Mouse (Mus musculus) ovary, postnatal 14 days (tissue): ENCODE results near the gene Ralgapa2.

ENCODE experiments used
- DNase-seq: peaks from one replicate; pipeline ENCODE4 v3.0.0; 2022; ENCODE audit warnings: low spot score

The Ralgapa2 gene

GRCm38 (mm10) chr2:146511911-146512580, at the start of gene Ralgapa2:
Gene Ralgapa2 (minus strand): TSS chr2:146512344.
- DNase-seq = peak; percentile 95

DNA sequence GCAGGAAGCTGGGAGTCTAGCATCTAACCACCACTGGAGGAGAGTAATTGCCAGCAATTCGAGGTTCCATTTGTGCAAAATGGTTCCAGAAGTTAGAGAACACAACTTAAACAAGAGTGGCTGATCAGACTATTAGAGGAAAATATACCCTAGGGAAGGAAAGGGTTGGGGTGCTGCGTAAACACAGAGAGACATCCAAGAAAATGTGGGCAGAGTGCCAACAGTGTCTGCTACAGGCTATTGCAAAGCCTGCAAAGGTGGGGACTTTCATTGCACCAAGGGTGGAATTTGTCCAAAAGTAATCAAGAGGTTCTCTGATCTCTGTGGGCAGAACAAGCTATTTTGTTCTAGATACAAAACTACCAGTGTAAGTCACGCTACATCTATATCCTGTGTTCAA, 49.4 kb upstream of the Ralgapa2 start:
- no peak for DNase-seq

GRCm38 (mm10) chr2:146560633-146561043, 48.5 kb upstream of the Ralgapa2 start:
- no peak for DNase-seq

DNA sequence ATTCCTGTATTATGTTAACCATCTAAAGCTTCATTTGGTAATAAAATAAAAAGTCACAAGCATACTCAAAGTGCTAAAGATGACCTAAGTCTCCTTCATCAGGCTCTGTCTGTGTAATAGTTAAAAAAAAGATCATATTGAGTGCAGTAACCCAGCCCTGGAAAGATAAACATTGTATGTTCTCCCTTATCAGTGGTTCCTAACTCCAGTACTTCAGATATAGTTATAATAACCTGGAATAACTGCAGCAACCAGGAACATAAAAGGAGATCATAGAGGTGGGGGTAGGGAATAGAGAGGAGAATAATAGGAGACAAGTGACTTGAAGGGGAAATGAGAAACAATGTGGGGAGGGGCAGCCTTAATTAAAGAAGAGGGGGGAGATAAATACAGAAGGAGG, 44.0 kb upstream of the Ralgapa2 start:
- DNase-seq = no peak

DNA sequence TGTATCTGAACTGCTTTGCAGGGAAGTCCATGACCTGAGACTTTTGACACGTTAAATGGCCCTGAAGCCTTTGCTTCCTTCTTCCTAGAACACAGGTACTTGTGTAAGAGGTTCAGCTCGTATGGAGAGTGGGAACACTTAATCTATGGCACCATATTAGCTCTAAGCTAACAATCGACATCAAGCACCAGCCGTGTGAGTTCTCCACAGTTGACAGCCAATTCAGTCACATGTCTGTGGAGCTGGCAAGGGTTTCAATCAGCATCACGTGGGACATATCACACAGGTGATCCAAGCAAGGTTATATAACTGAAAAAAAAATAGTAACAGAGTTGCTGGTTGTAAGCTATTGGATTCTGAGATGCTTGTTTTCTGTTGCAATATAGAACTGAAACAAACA, 43.2 kb upstream of the Ralgapa2 start:
- DNase-seq = no peak

DNA sequence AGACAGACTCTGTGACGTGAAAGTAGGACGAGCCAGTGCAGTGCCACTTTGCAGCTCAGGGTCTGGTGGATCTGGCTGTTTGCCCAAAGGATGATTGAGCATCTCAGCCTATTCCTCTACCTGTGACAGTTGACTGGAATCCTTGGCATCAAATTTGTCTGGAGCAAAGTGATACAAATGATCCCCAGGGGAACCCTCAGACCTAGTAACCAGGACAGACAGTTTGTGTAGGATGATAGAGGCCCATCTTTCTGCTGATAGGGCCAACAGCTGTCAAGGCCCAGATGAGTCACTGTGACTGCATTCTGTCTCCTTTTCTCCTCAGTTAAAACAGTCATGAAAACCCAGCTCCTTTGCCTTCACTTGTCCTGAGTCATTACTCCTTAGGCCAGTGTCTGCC, 41.6 kb upstream of the Ralgapa2 start:
- no peak for DNase-seq

- no peak for DNase-seq
Observed at GRCm38 (mm10) chr2:146551818-146552217, 39.7 kb upstream of the Ralgapa2 start.

DNA sequence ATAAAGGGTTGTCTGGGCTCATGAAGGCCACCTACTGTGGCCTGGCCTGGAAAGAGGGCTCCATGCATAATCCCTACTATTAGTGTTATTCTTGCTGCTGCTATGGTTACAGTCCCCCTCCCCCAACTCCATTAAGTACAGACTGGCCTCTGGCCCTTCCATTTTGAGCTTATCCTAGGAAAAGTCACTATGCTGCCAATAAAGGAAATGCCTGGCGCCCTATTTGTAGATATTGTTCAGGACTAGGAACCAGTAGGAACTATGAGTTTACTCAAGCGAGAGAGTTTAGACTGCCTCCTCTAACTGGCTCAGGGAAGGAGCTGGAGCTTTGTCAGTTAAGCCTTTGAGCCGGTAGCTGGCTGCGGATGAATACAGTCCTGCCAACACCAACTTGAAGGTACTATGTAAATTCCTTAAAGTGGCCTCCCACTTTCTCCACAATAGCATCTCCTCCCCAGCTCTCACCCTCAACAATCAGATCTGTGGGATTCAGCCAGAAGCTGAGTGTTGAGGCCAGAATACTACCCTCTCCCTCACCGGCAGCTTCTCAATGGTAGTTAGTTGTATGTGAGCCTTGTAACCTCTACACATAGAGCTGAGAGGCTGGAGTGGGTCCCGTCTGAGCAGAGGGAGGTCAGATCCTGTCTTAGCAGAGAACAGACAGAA, 37.1 kb upstream of the Ralgapa2 start:
- no peak for DNase-seq

DNA sequence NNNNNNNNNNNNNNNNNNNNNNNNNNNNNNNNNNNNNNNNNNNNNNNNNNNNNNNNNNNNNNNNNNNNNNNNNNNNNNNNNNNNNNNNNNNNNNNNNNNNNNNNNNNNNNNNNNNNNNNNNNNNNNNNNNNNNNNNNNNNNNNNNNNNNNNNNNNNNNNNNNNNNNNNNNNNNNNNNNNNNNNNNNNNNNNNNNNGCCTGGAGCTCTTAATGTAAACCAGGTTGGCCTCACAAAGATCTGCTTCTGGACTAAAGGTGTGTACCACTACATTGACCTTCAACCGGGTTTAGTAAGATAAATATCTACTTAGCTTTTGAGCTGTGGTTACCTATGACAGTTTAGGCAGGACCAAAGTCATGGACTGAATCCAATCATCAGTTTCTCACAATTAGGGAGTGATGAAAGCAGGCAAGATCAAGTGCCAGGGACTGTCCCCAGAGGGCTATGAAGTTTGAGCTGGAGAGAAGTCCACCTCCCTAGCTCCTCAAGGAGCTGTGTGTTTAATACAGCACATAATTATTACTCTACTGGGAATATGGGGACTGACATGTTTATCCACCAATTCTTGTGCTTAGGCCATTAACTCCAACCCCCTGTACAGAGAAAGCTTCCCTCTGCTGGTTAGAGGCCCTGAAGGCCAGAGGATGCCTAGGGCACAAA, 32.1 kb upstream of the Ralgapa2 start:
- DNase-seq = no peak

DNA sequence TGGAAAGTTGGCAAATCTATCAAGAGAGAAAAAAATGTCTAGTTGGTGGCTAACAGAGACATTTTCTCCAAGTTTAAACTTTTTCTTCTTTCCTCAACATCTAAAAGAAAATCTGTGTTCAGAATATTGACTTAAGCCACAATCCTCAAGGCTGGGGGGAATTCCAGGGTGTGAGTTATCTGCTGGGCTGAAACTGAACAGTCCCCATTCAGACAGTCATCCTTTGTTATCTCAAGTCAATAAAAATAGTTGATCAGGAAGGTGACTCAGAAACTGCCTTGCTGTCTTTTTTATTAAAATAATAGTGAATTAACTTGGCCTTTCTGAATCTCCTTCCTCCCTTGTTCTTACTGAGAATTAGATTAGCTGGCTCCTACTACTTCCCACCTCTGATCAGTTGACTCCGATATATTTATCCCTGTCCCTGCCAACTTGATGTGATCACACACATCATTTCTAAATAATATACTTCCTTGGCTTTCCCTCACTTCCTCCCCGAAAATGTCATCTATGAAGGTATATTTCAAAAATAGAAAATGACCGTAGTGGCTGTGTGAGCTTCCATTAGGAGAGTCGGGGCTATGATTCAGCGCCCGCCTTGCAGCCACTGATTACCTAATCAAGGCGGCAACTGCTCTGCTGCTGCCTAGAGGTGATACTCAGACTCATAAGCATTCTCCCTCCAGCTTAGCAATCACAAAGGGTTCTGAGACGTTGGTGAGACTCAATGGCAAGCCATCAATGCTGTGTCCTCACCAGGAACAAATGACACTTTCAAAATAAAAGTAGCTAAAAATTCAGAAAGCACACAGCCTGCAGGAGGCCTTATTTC, 21.2 kb upstream of the Ralgapa2 start:
- DNase-seq = no peak

DNA sequence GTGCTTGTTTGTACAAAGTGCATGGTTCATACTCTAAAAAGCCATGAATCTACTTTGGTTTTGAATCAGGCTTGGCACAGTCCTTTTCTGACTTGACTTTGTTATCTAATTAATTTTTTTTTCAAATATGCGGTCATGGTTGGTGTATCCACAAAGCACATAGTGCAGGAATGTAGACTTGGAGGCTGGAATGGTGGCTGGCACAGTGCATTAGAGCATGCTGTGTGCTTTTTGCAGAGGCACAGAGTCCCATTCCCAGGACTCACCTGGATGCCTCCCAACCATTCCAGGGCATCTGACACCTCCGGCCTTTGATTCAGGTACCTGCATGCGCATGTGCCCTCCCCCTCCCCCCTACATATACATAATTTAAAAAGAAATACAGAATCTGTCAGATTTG, 20.3 kb upstream of the Ralgapa2 start:
- no peak for DNase-seq

DNA sequence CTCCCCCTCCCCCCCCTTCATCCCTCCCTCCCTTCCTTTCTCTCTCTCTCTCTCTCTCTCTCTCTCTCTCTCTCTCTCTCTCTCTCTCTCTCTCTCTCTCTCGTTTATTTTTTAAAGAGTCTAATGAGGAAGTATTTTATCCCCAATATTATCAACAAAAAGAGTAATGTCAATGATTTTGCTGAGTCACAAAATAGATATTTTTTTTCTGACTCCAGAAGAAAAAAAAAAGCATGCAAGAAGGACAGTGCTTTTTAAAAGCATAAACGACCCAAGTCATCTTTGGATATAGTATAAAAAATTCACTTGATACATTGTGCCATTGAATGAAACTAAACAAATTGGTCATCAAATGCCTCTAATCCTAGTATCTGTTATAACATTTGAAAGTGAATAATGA, 13.3 kb upstream of the Ralgapa2 start:
- no peak for DNase-seq

- no peak for DNase-seq
Observed at GRCm38 (mm10) chr2:146524685-146525415, 12.7 kb upstream of the Ralgapa2 start.

DNA sequence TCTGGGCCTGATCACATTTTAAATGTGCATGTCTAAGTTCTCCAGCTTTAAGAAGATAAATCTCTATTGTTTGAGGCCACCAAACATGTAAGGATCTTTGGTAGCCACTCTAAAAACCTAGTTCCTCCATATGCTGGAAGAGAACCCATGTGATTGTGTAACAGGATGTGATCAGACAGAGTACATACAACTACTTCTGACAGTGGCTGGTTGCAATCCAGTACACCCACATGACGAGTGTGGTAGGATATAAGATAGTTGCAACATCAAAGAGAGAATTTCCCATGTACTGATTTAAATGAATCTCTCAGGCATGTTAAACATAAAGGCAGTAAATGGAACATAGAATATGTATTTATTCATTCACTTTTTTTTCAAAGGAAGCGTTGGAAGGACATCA, 4.8 kb upstream of the Ralgapa2 start:
- DNase-seq = no peak

GRCm38 (mm10) chr2:146515081-146515480, 2.9 kb upstream of the Ralgapa2 start:
- DNase-seq = no peak

- DNase-seq = no peak
Observed at GRCm38 (mm10) chr2:146512581-146512920, 407 bp upstream of the Ralgapa2 start.

DNA sequence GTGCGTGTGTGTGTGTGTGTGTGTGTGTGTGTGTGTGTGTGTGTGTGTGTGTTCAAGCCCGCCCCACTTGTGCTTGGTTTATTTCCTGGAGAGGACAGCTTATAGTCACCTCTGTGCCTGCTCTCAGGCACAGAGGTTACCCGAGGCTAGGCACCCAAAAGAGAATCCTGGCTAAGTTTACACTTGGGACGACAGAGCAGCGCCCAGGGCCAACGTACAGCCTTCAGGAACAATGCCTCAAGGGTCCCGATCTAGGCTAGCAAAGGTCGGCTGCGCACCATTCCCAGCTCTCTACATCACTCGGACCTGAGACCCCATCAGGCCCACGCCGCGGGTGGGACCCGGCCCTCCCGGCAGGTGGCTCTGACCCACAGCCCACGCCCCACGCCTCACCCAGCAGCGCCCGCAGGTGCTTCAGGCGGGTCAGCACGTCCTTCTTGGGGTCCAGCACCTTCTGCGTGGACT, 711 bp downstream of the Ralgapa2 start:
- DNase-seq = no peak

GRCm38 (mm10) chr2:146510780-146511179, 1.4 kb downstream of the Ralgapa2 start:
- DNase-seq = no peak

GRCm38 (mm10) chr2:146502578-146503311, 9.4 kb downstream of the Ralgapa2 start:
- DNase-seq = no peak

GRCm38 (mm10) chr2:146500067-146500466, 12.1 kb downstream of the Ralgapa2 start:
- DNase-seq = no peak

GRCm38 (mm10) chr2:146499111-146499510, 13.0 kb downstream of the Ralgapa2 start:
- DNase-seq = no peak
